Mouse (Mus musculus): ENCODE data around the gene Atp1a2. TPM values are rescaled to one million over a fixed set of nuclear protein-coding genes. Genes with fewer than 3 reads are reported as not detected.

Atp1a2 gene
- polyA plus RNA-seq, 1 experiment from 2014 or later: 7.5 TPM

GRCm38 (mm10) chr1:172289617-172289946 is 8.3 kb downstream of the Atp1a2 start:
- no peaks in the 10 kb centered on the region for H3K9me3 ChIP-seq (replicated peaks; ENCODE audit: control insufficient read depth, low read length)
- no peaks in the 10 kb centered on the region for H3K27me3 ChIP-seq (ENCODE audit: control insufficient read depth, insufficient read depth, low read length)
- no peak overlapping the region for H3K4me2 ChIP-seq (ENCODE audit: low read depth, low read length)
- no peak for ATAC-seq (ENCODE audit: insufficient read depth, low FRiP score)
- WGBS: 61% methylated on average over 3 of the region's 3 CpGs
- no peaks in the 10 kb centered on the region for H3K4me1 ChIP-seq (ENCODE audit: control insufficient read depth, insufficient read depth, low read length)
- no peak overlapping the region for H3K4me3 ChIP-seq (replicated peaks; ENCODE audit: low read length)
- H3K9ac ChIP-seq (ENCODE audit: low read length): no peak overlapping the region
- no peak overlapping the region for H3K27ac ChIP-seq (ENCODE audit: low read length)
- no peaks in the 10 kb centered on the region for H3K36me3 ChIP-seq (ENCODE audit: control insufficient read depth, insufficient read depth, low read length)

- no peak for ATAC-seq (ENCODE audit: insufficient read depth, low FRiP score)
- Histone ChIP-seq H3K36me3 (ENCODE audit: control insufficient read depth, insufficient read depth, low read length) (no peaks in the 10 kb centered on the region), H3K27me3 (ENCODE audit: control insufficient read depth, insufficient read depth, low read length) (no peaks in the 10 kb centered on the region), H3K4me2 (ENCODE audit: low read depth, low read length) (no peak overlapping the region), H3K4me1 (ENCODE audit: control insufficient read depth, insufficient read depth, low read length) (no peaks in the 10 kb centered on the region), H3K9me3 (replicated peaks; ENCODE audit: control insufficient read depth, low read length) (no peaks in the 10 kb centered on the region), H3K9ac (ENCODE audit: low read length) (no peak overlapping the region), H3K27ac (ENCODE audit: low read length) (no peak overlapping the region), H3K4me3 (replicated peaks; ENCODE audit: low read length) (no peak overlapping the region)
- WGBS: 90% methylated on average over 11 of the region's 11 CpGs
Observed at GRCm38 (mm10) chr1:172288900-172289616, 8.8 kb downstream of the Atp1a2 start.

GRCm38 (mm10) chr1:172286740-172287139 is 11.1 kb downstream of the Atp1a2 start:
- H3K9me3 ChIP-seq (replicated peaks; ENCODE audit: control insufficient read depth, low read length): no peaks in the 10 kb centered on the region
- ATAC-seq (ENCODE audit: insufficient read depth, low FRiP score): no peak
- no peak overlapping the region for H3K4me3 ChIP-seq (replicated peaks; ENCODE audit: low read length)
- no peaks in the 10 kb centered on the region for H3K27me3 ChIP-seq (ENCODE audit: control insufficient read depth, insufficient read depth, low read length)
- no peaks in the 10 kb centered on the region for H3K36me3 ChIP-seq (ENCODE audit: control insufficient read depth, insufficient read depth, low read length)
- H3K4me2 ChIP-seq (ENCODE audit: low read depth, low read length): no peak overlapping the region
- no peak overlapping the region for H3K9ac ChIP-seq (ENCODE audit: low read length)
- no peak overlapping the region for H3K27ac ChIP-seq (ENCODE audit: low read length)
- no peaks in the 10 kb centered on the region for H3K4me1 ChIP-seq (ENCODE audit: control insufficient read depth, insufficient read depth, low read length)
- WGBS: 87% methylated on average over 5 of the region's 5 CpGs

GRCm38 (mm10) chr1:172284221-172284620 is 13.6 kb downstream of the Atp1a2 start:
- ATAC-seq (ENCODE audit: insufficient read depth, low FRiP score): no peak
- no peak overlapping the region for H3K4me2 ChIP-seq (ENCODE audit: low read depth, low read length)
- no peaks in the 10 kb centered on the region for H3K9me3 ChIP-seq (replicated peaks; ENCODE audit: control insufficient read depth, low read length)
- H3K4me1 ChIP-seq (ENCODE audit: control insufficient read depth, insufficient read depth, low read length): no peaks in the 10 kb centered on the region
- H3K9ac ChIP-seq (ENCODE audit: low read length): no peak overlapping the region
- no peaks in the 10 kb centered on the region for H3K36me3 ChIP-seq (ENCODE audit: control insufficient read depth, insufficient read depth, low read length)
- no peaks in the 10 kb centered on the region for H3K27me3 ChIP-seq (ENCODE audit: control insufficient read depth, insufficient read depth, low read length)
- no peak overlapping the region for H3K4me3 ChIP-seq (replicated peaks; ENCODE audit: low read length)
- H3K27ac ChIP-seq (ENCODE audit: low read length): no peak overlapping the region
- 84% methylated on average over 14 of the region's 14 CpGs for WGBS

GRCm38 (mm10) chr1:172283073-172283472 is 14.8 kb downstream of the Atp1a2 start:
- Histone ChIP-seq H3K27ac (ENCODE audit: low read length) (no peak overlapping the region), H3K4me2 (ENCODE audit: low read depth, low read length) (no peak overlapping the region), H3K9me3 (replicated peaks; ENCODE audit: control insufficient read depth, low read length) (no peaks in the 10 kb centered on the region), H3K4me1 (ENCODE audit: control insufficient read depth, insufficient read depth, low read length) (no peaks in the 10 kb centered on the region), H3K27me3 (ENCODE audit: control insufficient read depth, insufficient read depth, low read length) (no peaks in the 10 kb centered on the region), H3K36me3 (ENCODE audit: control insufficient read depth, insufficient read depth, low read length) (no peaks in the 10 kb centered on the region), H3K4me3 (replicated peaks; ENCODE audit: low read length) (no peak overlapping the region), H3K9ac (ENCODE audit: low read length) (no peak overlapping the region)
- no peak for ATAC-seq (ENCODE audit: insufficient read depth, low FRiP score)
- WGBS: 92% methylated on average over 6 of the region's 6 CpGs

DNA sequence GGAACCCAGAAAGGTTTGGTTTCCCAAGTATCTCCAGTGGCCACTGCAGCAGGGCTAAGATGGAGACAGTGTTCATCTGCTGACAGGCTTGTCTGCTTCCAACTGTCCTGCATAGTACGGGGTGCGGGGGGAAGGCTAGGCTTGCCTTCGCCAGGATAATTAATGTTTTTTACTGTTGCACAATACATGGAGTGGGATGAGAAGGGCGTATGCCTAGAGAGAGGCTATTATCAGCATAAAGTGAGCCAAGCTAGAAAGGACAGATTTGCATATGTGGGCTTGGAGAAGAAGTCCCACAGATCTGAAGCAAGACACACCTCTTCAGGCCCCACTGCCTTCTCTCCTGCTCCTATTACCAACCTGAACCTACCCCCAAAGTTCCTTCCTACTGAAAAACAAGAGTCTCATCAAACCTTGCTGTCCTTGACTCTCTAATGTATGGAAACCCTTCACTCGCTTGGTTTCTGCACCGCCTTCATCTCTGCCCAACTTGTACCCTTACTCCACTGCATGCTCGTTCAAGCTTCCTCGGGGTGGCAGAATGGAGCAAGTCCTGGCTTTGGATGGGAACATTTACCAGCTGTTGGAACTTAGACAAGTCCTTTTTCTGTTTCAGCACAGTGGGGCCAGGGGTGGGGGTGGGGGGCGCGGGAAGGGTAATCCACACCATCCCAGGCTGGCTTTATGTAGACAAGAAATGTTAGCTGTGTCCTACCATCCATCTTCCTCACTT is 16.2 kb downstream of the Atp1a2 start:
- Histone ChIP-seq H3K4me3 (replicated peaks; ENCODE audit: low read length) (no peak overlapping the region), H3K27ac (ENCODE audit: low read length) (no peak overlapping the region), H3K9me3 (replicated peaks; ENCODE audit: control insufficient read depth, low read length) (no peaks in the 10 kb centered on the region), H3K4me2 (ENCODE audit: low read depth, low read length) (no peak overlapping the region), H3K4me1 (ENCODE audit: control insufficient read depth, insufficient read depth, low read length) (no peaks in the 10 kb centered on the region), H3K36me3 (ENCODE audit: control insufficient read depth, insufficient read depth, low read length) (no peaks in the 10 kb centered on the region), H3K9ac (ENCODE audit: low read length) (no peak overlapping the region), H3K27me3 (ENCODE audit: control insufficient read depth, insufficient read depth, low read length) (no peaks in the 10 kb centered on the region)
- WGBS: 66% methylated on average over 10 of the region's 10 CpGs
- peak; percentile 54; the same call in 1 of the 2 replicates for ATAC-seq (ENCODE audit: insufficient read depth, low FRiP score)

GRCm38 (mm10) chr1:172279768-172280509 is 17.9 kb downstream of the Atp1a2 start:
- H3K27ac ChIP-seq (ENCODE audit: low read length): no peak overlapping the region
- H3K9ac ChIP-seq (ENCODE audit: low read length): no peak overlapping the region
- H3K36me3 ChIP-seq (ENCODE audit: control insufficient read depth, insufficient read depth, low read length): no peaks in the 10 kb centered on the region
- H3K4me2 ChIP-seq (ENCODE audit: low read depth, low read length): no peak overlapping the region
- WGBS: 80% methylated on average over 16 of the region's 16 CpGs
- H3K9me3 ChIP-seq (replicated peaks; ENCODE audit: control insufficient read depth, low read length): no peaks in the 10 kb centered on the region
- H3K4me3 ChIP-seq (replicated peaks; ENCODE audit: low read length): no peak overlapping the region
- no peaks in the 10 kb centered on the region for H3K27me3 ChIP-seq (ENCODE audit: control insufficient read depth, insufficient read depth, low read length)
- H3K4me1 ChIP-seq (ENCODE audit: control insufficient read depth, insufficient read depth, low read length): no peaks in the 10 kb centered on the region
- no peak for ATAC-seq (ENCODE audit: insufficient read depth, low FRiP score)

DNA sequence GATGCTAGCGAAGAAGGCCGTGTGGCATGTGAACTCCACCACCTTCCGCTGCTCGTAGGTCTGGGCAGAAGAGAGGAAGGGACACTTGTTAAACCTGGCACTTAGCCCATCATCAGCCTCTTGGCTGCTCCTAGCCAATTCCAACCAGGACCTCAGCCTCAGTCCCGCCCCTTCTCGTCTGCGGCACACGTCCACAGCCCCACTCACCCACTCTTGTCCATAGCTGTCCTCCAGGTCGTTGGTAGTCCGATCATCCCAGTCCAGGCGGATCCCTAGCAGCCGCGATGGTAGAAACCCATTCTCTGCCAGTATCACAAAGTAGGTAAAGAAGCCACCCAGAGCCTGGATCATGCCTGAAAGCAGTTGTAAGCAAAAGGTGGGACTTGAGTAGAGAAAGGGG is 19.5 kb downstream of the Atp1a2 start:
- Histone ChIP-seq H3K4me3 (replicated peaks; ENCODE audit: low read length) (no peak overlapping the region), H3K4me1 (ENCODE audit: control insufficient read depth, insufficient read depth, low read length) (no peaks in the 10 kb centered on the region), H3K27me3 (ENCODE audit: control insufficient read depth, insufficient read depth, low read length) (no peaks in the 10 kb centered on the region), H3K4me2 (ENCODE audit: low read depth, low read length) (no peak overlapping the region), H3K36me3 (ENCODE audit: control insufficient read depth, insufficient read depth, low read length) (no peaks in the 10 kb centered on the region), H3K9me3 (replicated peaks; ENCODE audit: control insufficient read depth, low read length) (no peaks in the 10 kb centered on the region), H3K9ac (ENCODE audit: low read length) (no peak overlapping the region), H3K27ac (ENCODE audit: low read length) (no peak overlapping the region)
- ATAC-seq (ENCODE audit: insufficient read depth, low FRiP score): no peak
- 88% methylated on average over 13 of the region's 13 CpGs for whole genome bisulfite sequencing

DNA sequence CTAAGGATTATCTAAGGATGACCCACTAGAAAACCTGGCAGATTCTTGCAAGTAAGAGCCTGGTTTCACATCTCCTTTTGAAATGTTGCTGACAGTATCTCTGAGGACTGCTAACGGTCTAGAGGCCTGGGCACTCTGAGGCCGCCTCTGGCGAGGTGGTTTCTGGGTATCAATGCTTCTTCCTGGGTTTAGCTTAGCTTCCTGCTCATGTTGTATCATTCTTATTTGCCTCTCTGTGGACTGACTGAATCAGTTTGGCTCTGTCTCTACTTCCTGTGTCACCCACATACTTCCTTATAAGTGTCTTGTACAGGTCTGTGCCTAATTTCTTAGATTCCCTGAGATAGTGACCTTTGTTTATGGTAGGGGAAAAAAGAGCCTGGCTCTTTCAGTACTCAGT is 20.7 kb downstream of the Atp1a2 start:
- Histone ChIP-seq H3K4me3 (replicated peaks; ENCODE audit: low read length) (no peak overlapping the region), H3K27ac (ENCODE audit: low read length) (no peak overlapping the region), H3K36me3 (ENCODE audit: control insufficient read depth, insufficient read depth, low read length) (no peaks in the 10 kb centered on the region), H3K4me2 (ENCODE audit: low read depth, low read length) (no peak overlapping the region), H3K27me3 (ENCODE audit: control insufficient read depth, insufficient read depth, low read length) (no peaks in the 10 kb centered on the region), H3K4me1 (ENCODE audit: control insufficient read depth, insufficient read depth, low read length) (no peaks in the 10 kb centered on the region), H3K9ac (ENCODE audit: low read length) (no peak overlapping the region), H3K9me3 (replicated peaks; ENCODE audit: control insufficient read depth, low read length) (no peaks in the 10 kb centered on the region)
- WGBS: 70% methylated on average over 3 of the region's 3 CpGs
- no peak for ATAC-seq (ENCODE audit: insufficient read depth, low FRiP score)
